Mouse (Mus musculus) midbrain, embryonic 12.5 days (tissue): ENCODE measurements at regions not wholly inside any gene's neighbourhood (a gene's known extent, or its start where the extent isn't known, plus 50 kb on each side); places are given as distances from the start of the nearest gene placed in this dataset.

Source experiments
- ATAC-seq: fragments of 200-750 bp; cut with Nextera tagmentation; 2 replicates; pipeline ENCODE4 v1.8.0; 2017; ENCODE audit warnings: low read depth, moderate TSS enrichment, moderate library complexity; ENCODE audit not compliant: low FRiP score
- H3K27ac ChIP-seq: fragments of 300-500 bp; sonication (generic); replicated peaks from 2 replicates; pipeline ENCODE4 v1.5.1; 2016; ENCODE audit warnings: mild to moderate bottlenecking
- H3K27me3 ChIP-seq: fragments of 300-500 bp; sonication (generic); 2 replicates; pipeline ENCODE4 v1.6.1; 2016; ENCODE audit warnings: mild to moderate bottlenecking
- H3K36me3 ChIP-seq: fragments of 300-500 bp; sonication (generic); 2 replicates; pipeline ENCODE4 v1.6.1; 2016
- H3K4me1 ChIP-seq: fragments of 300-500 bp; sonication (generic); 2 replicates; pipeline ENCODE4 v1.6.1; 2016
- H3K4me2 ChIP-seq: fragments of 300-500 bp; sonication (generic); replicated peaks from 2 replicates; pipeline ENCODE4 v1.6.1; 2016; ENCODE audit warnings: mild to moderate bottlenecking, moderate library complexity
- H3K4me3 ChIP-seq: fragments of 300-500 bp; sonication (generic); 2 replicates; pipeline ENCODE4 v1.5.1; 2016; ENCODE audit warnings: mild to moderate bottlenecking
- H3K9ac ChIP-seq: fragments of 300-500 bp; sonication (generic); replicated peaks from 2 replicates; pipeline ENCODE4 v1.6.1; 2016; ENCODE audit warnings: mild to moderate bottlenecking, moderate library complexity
- H3K9me3 ChIP-seq: fragments of 300-500 bp; sonication (generic); 2 replicates; pipeline ENCODE4 v1.6.1; 2016; ENCODE audit warnings: mild to moderate bottlenecking
- WGBS: fragments of 180-500 bp; shearing (Covaris S2); methylation state at CpG from one replicate; pipeline ENCODE4 v1.1.7; 2016; 5-methylcytosine and 5-hydroxymethylcytosine counted together

- no peak overlapping the region for H3K9ac ChIP-seq
- no peak overlapping the region for H3K27ac ChIP-seq
- WGBS = 70% methylated on average over 11 of the region's 11 CpGs
- no peak overlapping the region for H3K4me3 ChIP-seq
- no peaks in the 10 kb centered on the region for H3K36me3 ChIP-seq
- no peak for ATAC-seq
- 0 out of 2 replicates have a peak, but pooled peaks cover under 1% of the 10 kb centered on the region for H3K9me3 ChIP-seq
- H3K4me1 ChIP-seq = peaks cover 28% of the 10 kb centered on the region
- H3K27me3 ChIP-seq = no peaks in the 10 kb centered on the region
- H3K4me2 ChIP-seq = no peak overlapping the region
Measured at GRCm38 (mm10) chr12:110023192-110024101, 255.4 kb upstream of the Dio3 start.

DNA sequence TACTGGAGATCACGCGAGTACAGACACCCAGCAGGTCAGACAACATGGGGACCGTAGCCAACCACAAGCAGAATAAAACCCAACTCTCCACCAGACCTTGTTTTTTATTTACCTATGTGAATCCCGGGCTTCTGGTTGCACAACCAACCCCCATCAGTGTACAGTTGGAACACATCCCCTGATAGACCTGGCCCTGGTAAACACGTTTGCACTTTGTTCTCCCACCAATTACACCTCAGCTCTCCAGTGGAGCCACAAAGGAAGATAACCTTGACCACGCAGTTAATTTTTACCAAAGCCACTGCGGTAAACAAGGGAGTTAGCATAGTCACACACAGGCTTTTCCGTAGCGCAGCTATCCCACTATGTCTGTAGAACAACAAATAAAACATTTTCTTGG, 254.6 kb upstream of the Dio3 start:
- no peak overlapping the region for H3K4me3 ChIP-seq
- H3K4me1 ChIP-seq = peaks cover 28% of the 10 kb centered on the region
- no peak overlapping the region for H3K27ac ChIP-seq
- 92% methylated on average over 9 of the region's 9 CpGs for WGBS
- ATAC-seq = no peak
- H3K27me3 ChIP-seq = no peaks in the 10 kb centered on the region
- H3K4me2 ChIP-seq = no peak overlapping the region
- no peaks in the 10 kb centered on the region for H3K36me3 ChIP-seq
- no peak overlapping the region for H3K9ac ChIP-seq
- no peaks in the 10 kb centered on the region for H3K9me3 ChIP-seq

DNA sequence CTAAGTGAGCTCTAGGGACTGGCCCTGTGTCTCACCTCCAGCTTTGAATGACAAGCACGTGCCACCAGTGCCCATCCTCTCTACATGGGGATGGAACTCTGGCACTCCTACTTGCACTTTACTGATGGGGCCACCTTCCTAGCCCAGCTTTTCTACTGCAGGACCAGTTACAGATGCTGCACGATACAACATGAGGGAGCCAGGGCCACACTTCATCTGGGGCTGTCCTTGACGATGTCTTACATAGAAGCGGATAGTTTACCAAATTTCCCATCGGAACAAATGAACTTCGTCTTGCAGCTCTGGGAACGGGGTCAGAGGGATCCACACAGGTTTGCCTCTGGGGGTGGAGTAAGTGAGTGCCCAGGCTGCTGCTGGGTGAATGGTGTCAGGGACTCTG, 253.7 kb upstream of the Dio3 start:
- ATAC-seq = no peak
- peaks cover 28% of the 10 kb centered on the region for H3K4me1 ChIP-seq
- no peak overlapping the region for H3K9ac ChIP-seq
- 93% methylated on average over 7 of the region's 7 CpGs for WGBS
- no peak overlapping the region for H3K4me3 ChIP-seq
- H3K27ac ChIP-seq = no peak overlapping the region
- no peaks in the 10 kb centered on the region for H3K27me3 ChIP-seq
- no peaks in the 10 kb centered on the region for H3K36me3 ChIP-seq
- H3K9me3 ChIP-seq = no peaks in the 10 kb centered on the region
- no peak overlapping the region for H3K4me2 ChIP-seq

- 0 out of 2 replicates have a peak overlapping the region, but pooled peaks have one; percentile 35 for H3K27ac ChIP-seq
- WGBS = 48% methylated on average over 11 of the region's 11 CpGs
Measured at GRCm38 (mm10) chr12:110026033-110026750, 252.7 kb upstream of the Dio3 start.

GRCm38 (mm10) chr12:110027345-110027744, 251.5 kb upstream of the Dio3 start:
- Histone ChIP-seq H3K4me2 (no peak overlapping the region), H3K4me1 (peaks cover 28% of the 10 kb centered on the region), H3K36me3 (no peaks in the 10 kb centered on the region), H3K9me3 (no peaks in the 10 kb centered on the region), H3K9ac (no peak overlapping the region), H3K4me3 (no peak overlapping the region), H3K27ac (no peak overlapping the region), H3K27me3 (no peaks in the 10 kb centered on the region)
- ATAC-seq = no peak
- 76% methylated on average over 6 of the region's 6 CpGs for WGBS

More at GRCm38 (mm10) chr12:110026033-110026750, 252.7 kb upstream of the Dio3 start:
- H3K4me1 ChIP-seq = peaks cover 28% of the 10 kb centered on the region
- H3K36me3 ChIP-seq = no peaks in the 10 kb centered on the region
- no peak for ATAC-seq
- no peak overlapping the region for H3K4me3 ChIP-seq
- no peaks in the 10 kb centered on the region for H3K27me3 ChIP-seq
- no peaks in the 10 kb centered on the region for H3K9me3 ChIP-seq
- H3K4me2 ChIP-seq = no peak overlapping the region
- no peak overlapping the region for H3K9ac ChIP-seq

DNA sequence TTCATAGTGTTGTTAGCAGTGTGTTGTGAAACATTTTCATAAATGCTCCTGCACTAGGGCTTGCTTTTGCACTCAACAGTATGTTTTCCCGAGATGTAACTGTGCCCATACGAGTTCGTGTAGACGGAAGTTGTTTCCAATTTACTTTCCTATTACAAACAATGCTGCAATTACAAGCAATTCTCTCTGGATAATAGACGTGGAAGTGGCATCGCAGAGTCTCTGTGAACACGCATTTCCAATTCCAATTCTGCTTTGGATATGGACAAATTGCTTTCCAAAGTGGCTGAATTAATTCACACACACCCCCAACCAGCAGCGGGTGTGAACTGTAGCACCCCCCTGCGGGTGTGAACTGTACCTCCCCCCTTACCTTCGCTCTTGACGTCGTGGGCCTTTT, 250.9 kb upstream of the Dio3 start:
- WGBS = 77% methylated on average over 12 of the region's 12 CpGs
- peaks cover 28% of the 10 kb centered on the region for H3K4me1 ChIP-seq
- no peak overlapping the region for H3K27ac ChIP-seq
- no peak overlapping the region for H3K9ac ChIP-seq
- H3K9me3 ChIP-seq = no peaks in the 10 kb centered on the region
- H3K4me2 ChIP-seq = no peak overlapping the region
- no peaks in the 10 kb centered on the region for H3K27me3 ChIP-seq
- no peak for ATAC-seq
- no peak overlapping the region for H3K4me3 ChIP-seq
- no peaks in the 10 kb centered on the region for H3K36me3 ChIP-seq

DNA sequence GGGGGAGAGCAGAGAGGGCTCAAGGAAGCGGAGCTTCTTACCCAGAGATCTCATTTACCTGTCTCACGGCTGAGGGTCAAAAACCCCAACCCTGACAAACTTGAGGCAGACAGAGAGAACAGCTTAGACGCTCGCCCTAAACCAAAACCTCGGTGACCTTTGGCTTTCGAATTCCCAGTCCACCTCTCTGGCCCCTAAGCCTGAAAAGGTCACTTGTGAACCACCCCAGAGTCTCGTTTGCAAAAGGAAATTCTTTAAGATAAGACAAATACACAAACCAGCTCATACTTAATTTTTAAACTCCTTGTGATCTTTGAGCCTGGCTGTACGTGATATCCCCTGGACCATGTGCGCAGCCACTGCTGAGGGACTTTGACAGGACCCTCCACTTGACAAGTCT, 250.2 kb upstream of the Dio3 start:
- Histone ChIP-seq H3K36me3 (no peaks in the 10 kb centered on the region), H3K9me3 (no peaks in the 10 kb centered on the region), H3K4me3 (no peak overlapping the region), H3K27me3 (no peaks in the 10 kb centered on the region), H3K9ac (no peak overlapping the region), H3K4me1 (peaks cover 28% of the 10 kb centered on the region), H3K4me2 (no peak overlapping the region), H3K27ac (no peak overlapping the region)
- ATAC-seq = no peak
- WGBS = 63% methylated on average over 9 of the region's 9 CpGs

GRCm38 (mm10) chr12:110031326-110031725, 247.5 kb upstream of the Dio3 start:
- Histone ChIP-seq H3K27me3 (no peaks in the 10 kb centered on the region), H3K4me3 (no peak overlapping the region), H3K9me3 (no peaks in the 10 kb centered on the region), H3K9ac (no peak overlapping the region), H3K4me1 (peaks cover 20% of the 10 kb centered on the region; the same call in 1 of the 2 replicates), H3K36me3 (no peaks in the 10 kb centered on the region), H3K4me2 (no peak overlapping the region), H3K27ac (no peak overlapping the region)
- ATAC-seq = no peak
- whole genome bisulfite sequencing = 54% methylated on average over 6 of the region's 6 CpGs

GRCm38 (mm10) chr12:110035171-110035570, 243.7 kb upstream of the Dio3 start:
- Histone ChIP-seq H3K9me3 (no peaks in the 10 kb centered on the region), H3K4me2 (no peak overlapping the region), H3K4me1 (0 out of 2 replicates have a peak, but pooled peaks cover 3% of the 10 kb centered on the region), H3K36me3 (no peaks in the 10 kb centered on the region), H3K27ac (no peak overlapping the region), H3K27me3 (no peaks in the 10 kb centered on the region), H3K9ac (no peak overlapping the region), H3K4me3 (no peak overlapping the region)
- ATAC-seq = no peak
- WGBS = 86% methylated on average over 8 of the region's 8 CpGs

DNA sequence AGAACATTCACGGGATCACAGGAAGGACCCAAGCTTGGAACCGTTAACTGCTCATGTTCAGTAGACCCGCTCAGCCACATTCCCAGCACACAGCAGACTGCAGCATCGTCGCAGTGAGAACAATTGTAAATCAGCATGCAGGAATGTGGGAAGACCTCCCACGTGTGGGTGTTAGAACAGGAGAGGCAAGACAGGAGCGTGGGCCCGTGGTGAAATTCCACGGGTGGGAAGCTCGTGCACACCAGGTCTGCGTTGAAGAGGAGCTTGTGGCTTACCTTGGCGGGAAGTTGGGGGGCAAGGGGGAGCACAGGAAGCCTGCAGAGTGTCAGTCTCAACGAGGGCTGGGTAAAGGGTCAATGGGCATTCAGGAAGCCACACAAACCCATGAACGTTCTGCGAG, 238.2 kb upstream of the Dio3 start:
- H3K4me3 ChIP-seq = no peak overlapping the region
- WGBS = 72% methylated on average over 15 of the region's 15 CpGs
- no peak for ATAC-seq
- H3K4me2 ChIP-seq = no peak overlapping the region
- no peaks in the 10 kb centered on the region for H3K9me3 ChIP-seq
- H3K4me1 ChIP-seq = no peaks in the 10 kb centered on the region
- H3K27ac ChIP-seq = no peak overlapping the region
- H3K36me3 ChIP-seq = no peaks in the 10 kb centered on the region
- H3K27me3 ChIP-seq = peaks cover 15% of the 10 kb centered on the region; the same call in 1 of the 2 replicates
- H3K9ac ChIP-seq = no peak overlapping the region

DNA sequence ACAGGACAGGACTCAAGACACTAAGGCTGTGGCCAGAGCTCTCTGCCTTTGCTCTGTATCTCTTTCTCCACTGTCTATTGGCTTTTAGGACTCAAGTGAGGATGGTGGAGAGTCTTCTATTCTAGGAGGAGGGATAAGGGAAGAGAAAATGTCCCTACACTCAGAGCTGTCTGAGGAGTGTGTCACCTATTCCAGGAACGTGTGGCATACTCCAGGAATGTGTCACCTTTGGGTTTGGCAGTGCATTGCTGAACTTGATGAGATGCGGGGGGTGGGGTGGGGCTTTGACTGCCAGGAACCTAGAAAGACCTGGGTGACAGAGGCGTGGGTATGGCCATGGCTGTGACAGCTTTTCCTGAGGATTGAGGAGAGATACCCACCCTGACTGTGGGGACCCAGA, 237.1 kb upstream of the Dio3 start:
- 76% methylated on average over 3 of the region's 3 CpGs for WGBS
- peaks cover 15% of the 10 kb centered on the region; the same call in 1 of the 2 replicates for H3K27me3 ChIP-seq
- no peak for ATAC-seq

DNA sequence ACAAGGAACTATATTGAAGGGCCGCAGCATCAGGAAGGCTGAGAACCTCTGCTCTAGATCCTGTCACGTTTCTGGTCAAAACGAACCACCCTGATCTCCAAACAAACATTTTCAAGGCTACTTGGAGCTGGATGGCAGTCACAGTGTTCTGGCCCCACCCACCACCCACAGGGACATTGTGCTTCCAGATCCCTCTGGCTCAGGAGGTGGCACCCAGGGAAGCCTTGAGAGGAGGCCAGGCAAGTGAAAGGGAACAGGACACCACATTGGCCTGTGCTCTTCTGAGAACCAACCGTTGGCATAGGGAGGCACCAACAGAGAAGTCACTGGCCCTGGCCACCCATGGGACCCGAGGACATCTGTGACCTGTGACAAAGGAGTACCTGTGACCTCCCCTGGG, 234.6 kb upstream of the Dio3 start:
- Histone ChIP-seq H3K9me3 (no peaks in the 10 kb centered on the region), H3K27me3 (peaks cover 15% of the 10 kb centered on the region; the same call in 1 of the 2 replicates), H3K9ac (no peak overlapping the region), H3K4me2 (no peak overlapping the region), H3K36me3 (no peaks in the 10 kb centered on the region), H3K4me3 (no peak overlapping the region), H3K27ac (no peak overlapping the region), H3K4me1 (no peaks in the 10 kb centered on the region)
- WGBS = 73% methylated on average over 5 of the region's 5 CpGs
- no peak for ATAC-seq

More for the DNA sequence above, 237.1 kb upstream of the Dio3 start:
- Histone ChIP-seq H3K9me3 (no peaks in the 10 kb centered on the region), H3K9ac (no peak overlapping the region), H3K27ac (no peak overlapping the region), H3K4me2 (no peak overlapping the region), H3K4me3 (no peak overlapping the region), H3K4me1 (no peaks in the 10 kb centered on the region), H3K36me3 (no peaks in the 10 kb centered on the region)
